Mouse (Mus musculus): ENCODE measurements around the gene Tubgcp4. TPM values are rescaled to one million over a fixed set of nuclear protein-coding genes. Genes with fewer than 3 reads are reported as not detected.

Gene Tubgcp4
- polyA plus RNA-seq, 1 experiment from 2014 or later = 60.7 TPM

GRCm38 (mm10) chr2:121170980-121171742 lies 707 bp downstream of the Tubgcp4 start, which contains the start of gene Zscan29:
Gene Zscan29 (minus strand): TSS chr2:121171125.
- Histone ChIP-seq H3K9me3 (replicated peaks; ENCODE audit: control insufficient read depth, low read length) (no peaks in the 10 kb centered on the region), H3K27ac (replicated peaks; ENCODE audit: low read depth, low read length) (peak within 1 kb of the TSS; percentile 42), H3K4me1 (ENCODE audit: control insufficient read depth, insufficient read depth, low read length) (no peaks in the 10 kb centered on the region), H3K9ac (replicated peaks; ENCODE audit: low read length) (peak within 1 kb of the TSS; percentile 88), H3K27me3 (ENCODE audit: control insufficient read depth, insufficient read depth, low read length) (no peaks in the 10 kb centered on the region), H3K36me3 (replicated peaks; ENCODE audit: control insufficient read depth, insufficient read depth, low read depth, low read length) (0 out of 2 replicates have a peak, but pooled peaks cover 3% of the 10 kb centered on the region), H3K4me3 (ENCODE audit: low read depth, low read length) (peak within 1 kb of the TSS; percentile 86), H3K4me2 (ENCODE audit: low read depth, low read length) (peak within 1 kb of the TSS; percentile 56)
- peak; percentile 95 for DNase-seq (ENCODE audit: low spot score)
- WGBS = under 1% methylated on average over 62 of the region's 66 CpGs
- peak; percentile 94 for ATAC-seq (replicated peaks; ENCODE audit: insufficient number of reproducible peaks, low FRiP score, low TSS enrichment, low read depth)

- no peaks in the 10 kb centered on the region for H3K4me1 ChIP-seq (ENCODE audit: control insufficient read depth, insufficient read depth, low read length)
- no peaks in the 10 kb centered on the region for H3K27me3 ChIP-seq (ENCODE audit: control insufficient read depth, insufficient read depth, low read length)
- no peak for ATAC-seq (replicated peaks; ENCODE audit: insufficient number of reproducible peaks, low FRiP score, low TSS enrichment, low read depth)
- no peaks in the 10 kb centered on the region for H3K9me3 ChIP-seq (replicated peaks; ENCODE audit: control insufficient read depth, low read length)
- H3K27ac ChIP-seq (replicated peaks; ENCODE audit: low read depth, low read length) = no peak overlapping the region
- DNase-seq (ENCODE audit: low spot score) = no peak
- no peak overlapping the region for H3K4me3 ChIP-seq (ENCODE audit: low read depth, low read length)
- H3K9ac ChIP-seq (replicated peaks; ENCODE audit: low read length) = no peak overlapping the region
- 95% methylated on average over 3 of the region's 3 CpGs for WGBS
- peaks cover 4% of the 10 kb centered on the region; the same call in 1 of the 2 replicates for H3K36me3 ChIP-seq (replicated peaks; ENCODE audit: control insufficient read depth, insufficient read depth, low read depth, low read length)
- H3K4me2 ChIP-seq (ENCODE audit: low read depth, low read length) = no peak overlapping the region
Observed at GRCm38 (mm10) chr2:121178828-121179479, 8.5 kb downstream of the Tubgcp4 start.

GRCm38 (mm10) chr2:121183431-121183830 lies 13.0 kb downstream of the Tubgcp4 start:
- Histone ChIP-seq H3K4me3 (ENCODE audit: low read depth, low read length) (no peak overlapping the region), H3K9me3 (replicated peaks; ENCODE audit: control insufficient read depth, low read length) (no peaks in the 10 kb centered on the region), H3K4me2 (ENCODE audit: low read depth, low read length) (no peak overlapping the region), H3K36me3 (replicated peaks; ENCODE audit: control insufficient read depth, insufficient read depth, low read depth, low read length) (peaks cover 2% of the 10 kb centered on the region), H3K27ac (replicated peaks; ENCODE audit: low read depth, low read length) (no peak overlapping the region), H3K27me3 (ENCODE audit: control insufficient read depth, insufficient read depth, low read length) (no peaks in the 10 kb centered on the region), H3K4me1 (ENCODE audit: control insufficient read depth, insufficient read depth, low read length) (no peaks in the 10 kb centered on the region), H3K9ac (replicated peaks; ENCODE audit: low read length) (no peak overlapping the region)
- 91% methylated on average over 5 of the region's 5 CpGs for WGBS
- DNase-seq (ENCODE audit: low spot score) (no peak), ATAC-seq (replicated peaks; ENCODE audit: insufficient number of reproducible peaks, low FRiP score, low TSS enrichment, low read depth) (no peak)

- H3K4me1 ChIP-seq (ENCODE audit: control insufficient read depth, insufficient read depth, low read length) = no peaks in the 10 kb centered on the region
- no peak overlapping the region for H3K27ac ChIP-seq (replicated peaks; ENCODE audit: low read depth, low read length)
- H3K9ac ChIP-seq (replicated peaks; ENCODE audit: low read length) = no peak overlapping the region
- H3K36me3 ChIP-seq (replicated peaks; ENCODE audit: control insufficient read depth, insufficient read depth, low read depth, low read length) = peaks cover 2% of the 10 kb centered on the region
- H3K4me3 ChIP-seq (ENCODE audit: low read depth, low read length) = no peak overlapping the region
- no peaks in the 10 kb centered on the region for H3K27me3 ChIP-seq (ENCODE audit: control insufficient read depth, insufficient read depth, low read length)
- H3K4me2 ChIP-seq (ENCODE audit: low read depth, low read length) = no peak overlapping the region
- H3K9me3 ChIP-seq (replicated peaks; ENCODE audit: control insufficient read depth, low read length) = no peaks in the 10 kb centered on the region
- WGBS = 91% methylated on average over 7 of the region's 7 CpGs
- ATAC-seq (replicated peaks; ENCODE audit: insufficient number of reproducible peaks, low FRiP score, low TSS enrichment, low read depth) (no peak), DNase-seq (ENCODE audit: low spot score) (no peak)
Observed at GRCm38 (mm10) chr2:121184142-121184541, 13.7 kb downstream of the Tubgcp4 start.

- H3K4me1 ChIP-seq (ENCODE audit: control insufficient read depth, insufficient read depth, low read length) = no peaks in the 10 kb centered on the region
- H3K9ac ChIP-seq (replicated peaks; ENCODE audit: low read length) = no peak overlapping the region
- no peak overlapping the region for H3K4me3 ChIP-seq (ENCODE audit: low read depth, low read length)
- no peaks in the 10 kb centered on the region for H3K9me3 ChIP-seq (replicated peaks; ENCODE audit: control insufficient read depth, low read length)
- ATAC-seq (replicated peaks; ENCODE audit: insufficient number of reproducible peaks, low FRiP score, low TSS enrichment, low read depth) (no peak), DNase-seq (ENCODE audit: low spot score) (no peak)
- H3K27ac ChIP-seq (replicated peaks; ENCODE audit: low read depth, low read length) = no peak overlapping the region
- H3K27me3 ChIP-seq (ENCODE audit: control insufficient read depth, insufficient read depth, low read length) = no peaks in the 10 kb centered on the region
- 84% methylated on average over 1 of the region's 1 CpGs for WGBS
- H3K4me2 ChIP-seq (ENCODE audit: low read depth, low read length) = no peak overlapping the region
- peaks cover 12% of the 10 kb centered on the region for H3K36me3 ChIP-seq (replicated peaks; ENCODE audit: control insufficient read depth, insufficient read depth, low read depth, low read length)
Observed at GRCm38 (mm10) chr2:121188530-121188929, 18.1 kb downstream of the Tubgcp4 start.

GRCm38 (mm10) chr2:121195466-121195865 lies 25.0 kb downstream of the Tubgcp4 start:
- ATAC-seq (replicated peaks; ENCODE audit: insufficient number of reproducible peaks, low FRiP score, low TSS enrichment, low read depth) (no peak), DNase-seq (ENCODE audit: low spot score) (no peak)
- 95% methylated on average over 9 of the region's 9 CpGs for WGBS
- H3K9me3 ChIP-seq (replicated peaks; ENCODE audit: control insufficient read depth, low read length) = no peaks in the 10 kb centered on the region
- no peak overlapping the region for H3K27ac ChIP-seq (replicated peaks; ENCODE audit: low read depth, low read length)
- no peak overlapping the region for H3K4me3 ChIP-seq (ENCODE audit: low read depth, low read length)
- no peak overlapping the region for H3K9ac ChIP-seq (replicated peaks; ENCODE audit: low read length)
- H3K27me3 ChIP-seq (ENCODE audit: control insufficient read depth, insufficient read depth, low read length) = no peaks in the 10 kb centered on the region
- H3K4me1 ChIP-seq (ENCODE audit: control insufficient read depth, insufficient read depth, low read length) = no peaks in the 10 kb centered on the region
- H3K36me3 ChIP-seq (replicated peaks; ENCODE audit: control insufficient read depth, insufficient read depth, low read depth, low read length) = peaks cover 19% of the 10 kb centered on the region
- no peak overlapping the region for H3K4me2 ChIP-seq (ENCODE audit: low read depth, low read length)

- Histone ChIP-seq H3K4me3 (ENCODE audit: low read depth, low read length) (no peak overlapping the region), H3K4me2 (ENCODE audit: low read depth, low read length) (no peak overlapping the region), H3K36me3 (replicated peaks; ENCODE audit: control insufficient read depth, insufficient read depth, low read depth, low read length) (no peaks in the 10 kb centered on the region; the same call in none of the 2 replicates), H3K9ac (replicated peaks; ENCODE audit: low read length) (no peak overlapping the region), H3K27me3 (ENCODE audit: control insufficient read depth, insufficient read depth, low read length) (no peaks in the 10 kb centered on the region), H3K4me1 (ENCODE audit: control insufficient read depth, insufficient read depth, low read length) (no peaks in the 10 kb centered on the region), H3K9me3 (replicated peaks; ENCODE audit: control insufficient read depth, low read length) (no peaks in the 10 kb centered on the region), H3K27ac (replicated peaks; ENCODE audit: low read depth, low read length) (no peak overlapping the region)
- DNase-seq (ENCODE audit: low spot score) = no peak
- no peak for ATAC-seq (replicated peaks; ENCODE audit: insufficient number of reproducible peaks, low FRiP score, low TSS enrichment, low read depth)
- 92% methylated on average over 17 of the region's 17 CpGs for WGBS
Observed at GRCm38 (mm10) chr2:121204276-121204675, 33.8 kb downstream of the Tubgcp4 start.

GRCm38 (mm10) chr2:121206541-121206940 lies 36.1 kb downstream of the Tubgcp4 start:
- Histone ChIP-seq H3K4me1 (ENCODE audit: control insufficient read depth, insufficient read depth, low read length) (no peaks in the 10 kb centered on the region), H3K4me2 (ENCODE audit: low read depth, low read length) (no peak overlapping the region), H3K4me3 (ENCODE audit: low read depth, low read length) (no peak overlapping the region), H3K36me3 (replicated peaks; ENCODE audit: control insufficient read depth, insufficient read depth, low read depth, low read length) (peaks cover 4% of the 10 kb centered on the region), H3K27me3 (ENCODE audit: control insufficient read depth, insufficient read depth, low read length) (no peaks in the 10 kb centered on the region), H3K9ac (replicated peaks; ENCODE audit: low read length) (no peak overlapping the region), H3K27ac (replicated peaks; ENCODE audit: low read depth, low read length) (no peak overlapping the region), H3K9me3 (replicated peaks; ENCODE audit: control insufficient read depth, low read length) (no peaks in the 10 kb centered on the region)
- 90% methylated on average over 3 of the region's 3 CpGs for WGBS
- DNase-seq (ENCODE audit: low spot score) (no peak), ATAC-seq (replicated peaks; ENCODE audit: insufficient number of reproducible peaks, low FRiP score, low TSS enrichment, low read depth) (no peak)
